Mouse (Mus musculus) testis, adult 2 months (tissue): ENCODE data around the gene Asb13.

ENCODE experiments used
- CTCF ChIP-seq: fragments of 200-500 bp; IDR thresholded peaks from 2 replicates; pipeline ENCODE4 v1.5.1; 2012; ENCODE audit warnings: low read depth, mild to moderate bottlenecking, inconsistent platforms, low read length, moderate library complexity; ENCODE audit not compliant: control insufficient read depth, insufficient read depth, insufficient replicate concordance
- POLR2A ChIP-seq: fragments of 200-500 bp; IDR thresholded peaks from 2 replicates; pipeline ENCODE4 v1.6.1; 2012; ENCODE audit warnings: low read depth, mild to moderate bottlenecking, inconsistent platforms, low read length, moderate library complexity; ENCODE audit not compliant: control insufficient read depth

GRCm38 (mm10) chr13:3644871-3645270 is 11.0 kb downstream of the Asb13 start:
- TF ChIP-seq CTCF, result no peak
- no peak for TF ChIP-seq POLR2A
